Mouse (Mus musculus) brown adipose tissue, adult 24 weeks (tissue): ENCODE results near the gene Phactr4. TPM values are rescaled to one million over a fixed set of nuclear protein-coding genes. Genes with fewer than 3 reads are reported as not detected.

ENCODE experiments used
- H3K27ac ChIP-seq: fragments of 200-500 bp; replicated peaks from 2 replicates; pipeline ENCODE4 v1.5.1; 2012; ENCODE audit warnings: low read depth, mild to moderate bottlenecking, low read length
- H3K4me1 ChIP-seq: fragments of 200-500 bp; 2 replicates; pipeline ENCODE4 v1.6.1; 2012; ENCODE audit warnings: low read length, mixed read lengths; ENCODE audit not compliant: control insufficient read depth, insufficient read depth, insufficient read length
- H3K4me3 ChIP-seq: fragments of 200-500 bp; 2 replicates; pipeline ENCODE4 v1.5.1; 2012; ENCODE audit warnings: low read depth, mild to moderate bottlenecking, low read length, moderate library complexity; ENCODE audit not compliant: insufficient read depth
- polyA plus RNA-seq: library from polyadenylated mRNA; stranded (reverse); fragments of >200 nt; gene quantifications from 2 replicates; pipeline ENCODE4 v1.2.4, GENCODE M21; 2012; ENCODE audit not compliant: missing spikeins, insufficient read depth, insufficient read length

The Phactr4 gene
- polyA plus RNA-seq, 1 experiment: 11.6 TPM

GRCm38 (mm10) chr4:132398045-132398774 is 24.1 kb downstream of the Phactr4 start:
- peaks cover 2% of the 10 kb centered on the region; the same call in 1 of the 2 replicates for H3K4me1 ChIP-seq
- peak overlapping the region; percentile 82 for H3K27ac ChIP-seq
- H3K4me3 ChIP-seq: peak overlapping the region; percentile 67

DNA sequence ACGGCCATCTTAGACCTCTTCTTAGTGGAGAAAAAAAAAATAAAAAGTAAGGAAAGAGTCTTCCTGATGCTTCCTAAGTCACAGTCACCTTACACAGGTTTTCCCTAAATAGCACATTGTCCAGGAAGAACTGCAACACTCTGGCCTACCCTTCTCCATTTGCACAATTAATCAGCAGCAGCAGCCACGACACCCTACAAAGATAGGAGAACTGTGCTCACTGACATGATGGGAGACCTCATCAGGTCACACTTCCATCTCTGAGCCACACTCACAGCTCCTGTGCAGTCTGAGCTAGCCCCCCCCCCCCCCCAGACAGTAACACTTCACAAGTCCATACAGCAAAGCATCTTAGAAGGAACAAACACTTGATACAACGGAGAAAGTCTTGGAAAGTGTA is 25.2 kb downstream of the Phactr4 start:
- Histone ChIP-seq H3K4me3 (peak overlapping the region; percentile 29; the same call in 1 of the 2 replicates), H3K27ac (no peak overlapping the region), H3K4me1 (peaks cover 2% of the 10 kb centered on the region; the same call in 1 of the 2 replicates)

DNA sequence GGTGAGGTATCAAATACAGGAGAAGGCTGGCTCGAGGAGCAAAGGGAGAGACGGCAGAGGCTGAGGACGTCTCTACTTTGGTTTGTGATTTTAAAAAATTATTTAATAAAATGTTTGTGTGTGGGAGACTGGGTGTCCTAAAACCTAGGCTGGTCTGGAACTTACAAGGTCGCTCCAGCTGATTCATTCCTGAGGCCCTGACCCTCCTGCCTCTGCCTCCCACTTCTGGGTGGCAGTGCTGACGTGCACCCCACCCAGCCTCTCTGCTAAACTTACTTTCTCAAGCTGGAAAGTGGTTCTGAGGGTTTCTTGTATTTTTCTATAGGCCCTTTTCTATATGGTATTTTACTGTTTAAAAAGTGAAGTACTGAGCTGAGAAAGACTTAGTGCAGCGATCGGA is 26.0 kb downstream of the Phactr4 start:
- no peak overlapping the region for H3K27ac ChIP-seq
- peaks cover 2% of the 10 kb centered on the region; the same call in 1 of the 2 replicates for H3K4me1 ChIP-seq
- no peak overlapping the region for H3K4me3 ChIP-seq

GRCm38 (mm10) chr4:132391063-132391740 is 31.1 kb downstream of the Phactr4 start:
- H3K4me3 ChIP-seq: no peak overlapping the region
- H3K4me1 ChIP-seq: peaks cover 15% of the 10 kb centered on the region
- no peak overlapping the region for H3K27ac ChIP-seq

DNA sequence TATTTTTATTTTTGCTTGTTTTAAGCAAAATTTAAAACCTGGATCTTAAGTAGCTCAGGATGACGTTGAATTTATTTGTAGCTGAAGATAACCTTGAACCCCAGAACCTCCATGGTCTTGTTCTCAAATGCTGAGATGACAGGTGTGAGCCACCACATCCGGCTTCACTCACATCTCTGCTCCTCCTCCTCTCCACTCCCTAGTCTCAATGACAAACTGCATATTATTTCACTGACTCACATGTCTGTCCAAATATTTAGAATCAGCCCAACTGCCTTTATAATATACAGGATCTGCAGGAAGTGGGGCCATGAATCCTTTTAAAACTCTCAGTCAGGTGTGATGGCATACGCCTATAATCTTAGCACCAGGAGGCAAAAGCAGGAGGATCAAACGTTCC is 33.0 kb downstream of the Phactr4 start:
- H3K4me3 ChIP-seq: no peak overlapping the region
- peaks cover 15% of the 10 kb centered on the region for H3K4me1 ChIP-seq
- H3K27ac ChIP-seq: no peak overlapping the region

DNA sequence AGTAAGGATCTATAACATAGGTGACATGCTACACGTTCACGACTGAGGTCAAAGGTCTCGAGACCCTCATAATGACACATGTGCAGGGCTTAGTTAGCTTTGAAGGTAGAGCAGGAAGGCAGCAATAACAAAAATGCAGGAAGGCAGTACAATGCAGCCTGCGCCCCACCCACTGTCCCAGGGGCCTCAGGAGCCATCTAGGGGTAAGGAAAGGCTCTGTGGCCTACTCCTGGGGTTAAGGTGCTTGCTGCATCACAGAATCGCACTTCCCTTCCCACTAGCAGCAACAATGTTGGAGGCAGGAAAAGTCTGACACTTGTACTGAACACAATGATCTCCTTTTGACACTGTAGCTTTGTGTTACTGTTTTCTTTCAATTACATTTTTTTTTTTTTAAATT is 34.7 kb downstream of the Phactr4 start:
- peaks cover 15% of the 10 kb centered on the region for H3K4me1 ChIP-seq
- H3K27ac ChIP-seq: peak overlapping the region; percentile 84
- H3K4me3 ChIP-seq: no peak overlapping the region

GRCm38 (mm10) chr4:132386846-132387245 is 35.4 kb downstream of the Phactr4 start:
- Histone ChIP-seq H3K4me1 (peaks cover 15% of the 10 kb centered on the region), H3K4me3 (0 out of 2 replicates have a peak overlapping the region, but pooled peaks have one; percentile 13), H3K27ac (peak overlapping the region; percentile 84)

DNA sequence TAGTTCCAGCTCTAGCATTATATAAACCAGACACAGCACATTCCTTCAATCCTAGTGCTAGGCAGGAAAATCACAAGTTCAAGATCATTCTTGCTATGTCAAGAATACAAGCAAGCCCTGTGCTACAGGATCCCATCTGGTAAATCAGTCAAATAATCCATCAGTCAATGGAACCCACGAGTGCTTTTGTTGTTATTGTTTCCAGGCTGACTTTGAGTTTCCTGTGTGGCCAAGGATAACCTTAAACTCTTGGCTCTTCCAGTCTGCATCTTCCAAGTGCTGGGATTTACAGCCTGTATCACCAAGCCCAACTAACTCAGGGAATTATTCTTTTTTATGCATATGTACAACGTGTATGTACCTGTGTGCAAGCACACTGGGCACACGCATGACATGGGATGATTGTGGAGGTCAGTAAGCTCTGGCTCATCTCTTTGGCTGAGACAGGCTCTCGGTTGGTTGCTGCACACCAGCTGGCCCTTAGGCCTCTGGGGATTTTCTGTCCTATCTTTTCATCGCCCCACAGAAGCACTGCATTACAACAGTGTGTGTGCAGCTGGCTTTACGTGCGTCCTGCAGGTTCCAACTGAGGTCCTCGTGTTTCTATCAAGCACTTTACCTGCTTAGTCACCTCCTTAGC is 36.4 kb downstream of the Phactr4 start:
- H3K4me3 ChIP-seq: no peak overlapping the region
- peaks cover 15% of the 10 kb centered on the region for H3K4me1 ChIP-seq
- no peak overlapping the region for H3K27ac ChIP-seq

GRCm38 (mm10) chr4:132383455-132383854 is 38.8 kb downstream of the Phactr4 start:
- peaks cover 17% of the 10 kb centered on the region for H3K4me1 ChIP-seq
- H3K27ac ChIP-seq: no peak overlapping the region
- H3K4me3 ChIP-seq: no peak overlapping the region

- Histone ChIP-seq H3K4me1 (peaks cover 12% of the 10 kb centered on the region), H3K4me3 (no peak overlapping the region), H3K27ac (no peak overlapping the region)
Observed at GRCm38 (mm10) chr4:132382296-132382695, 40.0 kb downstream of the Phactr4 start.

GRCm38 (mm10) chr4:132380965-132381616 is 41.2 kb downstream of the Phactr4 start:
- 0 out of 2 replicates have a peak, but pooled peaks cover 4% of the 10 kb centered on the region for H3K4me1 ChIP-seq
- H3K27ac ChIP-seq: no peak overlapping the region
- no peak overlapping the region for H3K4me3 ChIP-seq

DNA sequence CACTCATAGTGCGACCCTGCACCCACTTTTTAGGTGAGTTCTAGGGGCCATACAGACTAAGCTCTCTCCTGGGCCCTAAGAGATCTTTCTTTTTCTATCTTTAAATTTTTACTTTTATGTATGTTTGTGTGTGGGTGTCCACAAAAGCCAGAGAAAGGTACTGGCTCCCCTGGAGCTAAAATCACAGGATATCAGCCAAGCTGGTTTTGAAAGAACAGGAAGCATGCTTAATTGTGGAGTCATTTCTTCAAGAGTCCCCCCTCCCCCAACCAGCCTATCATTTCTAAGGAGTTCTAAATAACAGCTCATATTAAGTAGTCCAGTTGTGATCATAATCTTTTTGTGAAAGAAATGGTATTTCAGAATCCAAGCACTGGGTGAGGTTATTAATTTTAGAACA is 48.5 kb downstream of the Phactr4 start:
- no peak overlapping the region for H3K27ac ChIP-seq
- H3K4me1 ChIP-seq: no peaks in the 10 kb centered on the region
- H3K4me3 ChIP-seq: no peak overlapping the region

- H3K4me3 ChIP-seq: no peak overlapping the region
- H3K27ac ChIP-seq: no peak overlapping the region
- H3K4me1 ChIP-seq: no peaks in the 10 kb centered on the region
Observed at GRCm38 (mm10) chr4:132369953-132370750, 52.1 kb downstream of the Phactr4 start.

DNA sequence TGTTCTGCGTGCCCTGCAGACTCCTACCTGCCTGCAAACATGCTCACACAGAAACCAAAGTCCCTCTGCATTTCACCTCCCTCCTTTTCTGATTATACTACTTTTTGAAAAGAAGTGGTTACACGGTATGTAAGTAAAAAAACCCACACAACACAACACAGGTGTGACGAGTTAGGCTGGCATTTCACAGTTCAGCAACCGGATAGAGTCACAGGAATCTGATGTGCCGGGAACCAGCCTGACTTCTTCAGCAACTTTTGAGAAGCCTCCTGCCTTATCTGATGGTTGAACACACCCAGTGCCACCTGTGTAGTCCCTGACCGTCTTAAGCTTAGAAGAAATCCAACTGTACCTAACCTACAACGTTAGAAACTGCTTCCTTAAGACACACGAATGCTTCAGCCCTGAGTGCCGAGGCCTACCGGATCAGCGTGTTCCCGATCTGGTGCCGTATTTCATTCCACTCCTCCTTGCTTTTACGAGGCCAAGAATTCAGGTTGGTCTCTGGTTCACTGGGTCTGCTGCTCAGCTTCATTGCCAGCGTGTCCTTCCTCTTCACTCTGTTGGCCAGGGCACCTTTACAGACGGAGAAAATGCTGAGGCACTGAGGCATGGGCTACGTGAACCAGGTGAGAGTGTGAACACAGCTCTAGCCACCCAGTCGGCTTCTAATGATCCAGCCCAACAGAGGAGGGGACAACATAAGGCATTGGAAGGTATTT is 54.6 kb downstream of the Phactr4 start:
- no peak overlapping the region for H3K4me3 ChIP-seq
- H3K27ac ChIP-seq: no peak overlapping the region
- no peaks in the 10 kb centered on the region for H3K4me1 ChIP-seq
